Mouse (Mus musculus) megakaryocyte, adult 5-6 weeks (primary cell): Measurements from ENCODE around the gene Orai3. TPM values are rescaled to one million over a fixed set of nuclear protein-coding genes. Genes with fewer than 3 reads are reported as not detected.
"Not testable (repeated sequence)": the region's sequence is repeated elsewhere in the genome, so short reads cannot be mapped to it uniquely, and the experiment has no call there.

Experiments used
- ATAC-seq: 2 replicates; pipeline ENCODE4 v1.8.0; 2016; ENCODE audit warnings: mild to moderate bottlenecking, inconsistent platforms; ENCODE audit not compliant: poor library complexity, severe bottlenecking
- total RNA-seq, 2 experiments: library from RNA; stranded (forward) in 1 of 2; stranded (reverse) in 1 of 2; fragments of 153-499, 151-499 nt in 1 of 2; fragments of 221-1000, 200-1000 nt in 1 of 2; gene quantifications; 2 replicates each; pipeline versions ENCODE4 v1.2.3 to v1.2.4; 2015 to 2017

Gene Orai3
- total RNA-seq (2015), result 30.9 and 33.7 TPM in 2 replicates
- 29.5 and 32.7 TPM in 2 replicates for total RNA-seq (2017)

DNA sequence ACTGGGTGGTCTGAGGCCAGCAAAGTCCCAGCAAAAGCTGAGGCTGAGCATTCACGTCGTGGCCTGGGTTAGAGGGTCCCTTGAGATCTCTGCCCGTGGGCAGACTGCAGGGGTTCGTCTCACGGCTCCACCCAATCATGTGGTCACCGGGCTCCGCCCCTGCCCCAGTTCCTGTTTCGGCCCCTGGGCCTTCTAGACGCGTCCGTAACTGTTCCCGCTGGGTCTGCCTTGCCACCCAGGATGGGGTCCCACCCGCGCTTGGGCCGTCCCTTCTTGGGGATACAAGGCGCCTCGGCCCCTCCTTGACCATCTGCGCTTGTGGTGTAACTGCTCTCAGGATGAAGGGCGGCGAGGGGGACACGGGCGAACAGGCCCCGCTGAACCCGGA, at the start of gene Orai3:
Orai3 (plus strand) TSS at position 165 of the 388 bp plus-strand sequence.
- peak; percentile 83 for ATAC-seq

- ATAC-seq, result no peak
These were observed 44.1 kb upstream of the Orai3 start for GRCm38 (mm10) chr7:127725490-127725889.

GRCm38 (mm10) chr7:127725924-127726323, 43.7 kb upstream of the Orai3 start:
- no peak for ATAC-seq

DNA sequence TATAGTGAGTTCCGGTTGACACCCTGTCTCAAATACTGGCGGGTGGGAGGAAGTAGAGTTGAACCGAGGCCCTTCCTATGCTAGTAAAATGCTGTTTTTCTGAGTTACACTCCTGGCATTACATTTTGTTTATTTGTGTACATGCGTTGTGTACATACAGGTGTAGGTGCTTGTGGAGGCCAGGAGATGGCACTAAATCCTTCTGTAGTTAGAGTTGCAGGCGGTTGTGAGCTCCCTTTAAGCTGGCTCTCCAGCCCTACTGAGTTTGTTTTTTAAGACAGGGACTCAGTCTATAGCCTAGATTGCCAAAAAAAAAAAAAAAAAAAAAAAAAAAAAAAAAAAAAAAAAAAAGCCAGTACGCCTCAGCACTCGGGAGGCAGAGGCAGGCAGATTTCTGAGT, 41.7 kb upstream of the Orai3 start:
- ATAC-seq, result peak; percentile 51

GRCm38 (mm10) chr7:127730170-127730569, 39.4 kb upstream of the Orai3 start:
- ATAC-seq, result no peak

GRCm38 (mm10) chr7:127732066-127732465, 37.5 kb upstream of the Orai3 start, which contains the start of gene Ctf2:
Ctf2 (minus strand) TSS chr7:127732166.
- not testable (repeated sequence) for ATAC-seq

DNA sequence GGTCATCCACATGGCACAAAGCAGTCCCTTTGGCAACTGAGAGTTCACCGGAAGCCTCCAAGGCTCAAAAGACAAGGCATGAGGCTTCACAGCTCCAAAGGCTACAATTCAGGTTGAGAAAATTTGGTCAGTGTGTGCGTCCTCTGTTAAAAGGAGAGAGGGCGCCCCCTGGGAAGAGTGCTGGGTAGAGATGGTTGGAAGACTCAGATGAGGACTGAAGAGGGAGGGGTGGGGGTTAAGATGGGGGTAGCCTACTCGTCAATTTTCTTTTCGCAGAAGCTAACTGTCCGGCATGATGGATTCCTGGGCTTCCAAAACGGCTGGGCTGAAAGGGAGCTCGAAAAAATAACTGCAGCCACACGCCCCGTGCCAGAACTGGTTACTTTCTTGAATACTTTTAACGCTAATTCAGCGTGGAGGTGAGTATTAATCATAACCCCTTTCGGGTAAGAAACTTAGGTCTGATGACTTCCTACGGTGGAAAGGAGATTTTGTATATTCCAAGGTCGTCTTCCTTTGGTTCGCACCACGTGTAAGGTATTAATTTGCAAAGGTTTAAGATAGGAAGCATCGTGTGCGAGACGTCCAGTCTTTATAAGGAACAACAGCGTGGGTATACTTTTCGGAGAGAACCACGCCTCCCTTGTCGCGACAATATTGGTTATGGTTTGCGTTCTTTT, 25.1 kb upstream of the Orai3 start, which contains the start of gene Fbxl19:
Fbxl19 (plus strand) TSS at position 178 of the 680 bp plus-strand sequence.
- no peak for ATAC-seq

GRCm38 (mm10) chr7:127745251-127745651, 24.4 kb upstream of the Orai3 start:
- peak; percentile 86 for ATAC-seq

GRCm38 (mm10) chr7:127745652-127746493, 23.7 kb upstream of the Orai3 start:
- ATAC-seq, result peak; percentile 81

GRCm38 (mm10) chr7:127746494-127747491, 22.8 kb upstream of the Orai3 start:
- no peak for ATAC-seq

DNA sequence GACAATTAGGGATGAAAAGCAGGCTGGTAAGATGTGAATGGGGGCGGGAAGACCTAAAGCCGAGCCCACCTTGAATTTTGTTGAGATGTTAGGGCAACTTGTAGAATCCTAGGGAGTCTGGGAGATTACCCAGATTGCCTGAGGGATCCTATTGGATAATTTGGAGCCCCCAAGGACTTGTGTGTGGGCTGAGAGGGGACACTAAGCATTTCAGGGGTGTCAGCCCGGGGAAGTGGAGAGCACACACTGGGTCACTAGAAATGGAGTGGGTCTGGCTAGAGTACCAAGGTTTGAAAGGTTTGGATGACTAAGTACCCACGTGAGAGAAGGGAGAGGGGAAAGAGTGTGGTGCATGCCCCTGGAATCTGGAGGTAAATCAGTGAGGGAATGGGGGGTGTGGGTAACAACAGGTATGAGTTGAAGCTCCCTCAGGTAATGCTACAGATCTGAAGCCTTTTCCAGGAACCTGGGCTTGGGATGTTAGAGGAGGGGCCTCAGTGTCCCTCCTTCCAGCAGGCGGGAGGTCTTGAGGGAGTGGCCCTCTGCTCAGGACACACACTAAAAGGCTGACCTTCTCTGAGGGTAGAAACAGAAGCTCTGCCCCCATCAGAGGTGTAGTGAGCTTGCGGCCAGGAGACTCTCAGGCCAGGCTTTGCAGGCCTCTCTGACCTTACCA, 21.9 kb upstream of the Orai3 start:
- ATAC-seq, result no peak

DNA sequence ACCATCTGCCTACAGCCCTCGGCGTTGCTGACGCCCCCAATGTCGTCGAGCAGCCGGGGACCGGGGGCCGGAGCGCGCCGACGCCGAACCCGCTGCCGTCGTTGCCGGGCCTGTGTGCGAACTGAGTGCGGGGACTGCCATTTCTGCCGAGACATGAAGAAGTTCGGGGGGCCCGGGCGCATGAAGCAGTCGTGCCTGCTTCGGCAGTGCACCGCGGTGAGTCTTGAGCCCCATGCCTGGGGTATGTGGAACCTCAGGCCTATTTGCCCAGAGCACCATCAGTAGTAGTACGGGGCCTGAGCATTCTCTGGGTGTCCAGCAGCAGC, 21.4 kb upstream of the Orai3 start:
- ATAC-seq, result no peak

DNA sequence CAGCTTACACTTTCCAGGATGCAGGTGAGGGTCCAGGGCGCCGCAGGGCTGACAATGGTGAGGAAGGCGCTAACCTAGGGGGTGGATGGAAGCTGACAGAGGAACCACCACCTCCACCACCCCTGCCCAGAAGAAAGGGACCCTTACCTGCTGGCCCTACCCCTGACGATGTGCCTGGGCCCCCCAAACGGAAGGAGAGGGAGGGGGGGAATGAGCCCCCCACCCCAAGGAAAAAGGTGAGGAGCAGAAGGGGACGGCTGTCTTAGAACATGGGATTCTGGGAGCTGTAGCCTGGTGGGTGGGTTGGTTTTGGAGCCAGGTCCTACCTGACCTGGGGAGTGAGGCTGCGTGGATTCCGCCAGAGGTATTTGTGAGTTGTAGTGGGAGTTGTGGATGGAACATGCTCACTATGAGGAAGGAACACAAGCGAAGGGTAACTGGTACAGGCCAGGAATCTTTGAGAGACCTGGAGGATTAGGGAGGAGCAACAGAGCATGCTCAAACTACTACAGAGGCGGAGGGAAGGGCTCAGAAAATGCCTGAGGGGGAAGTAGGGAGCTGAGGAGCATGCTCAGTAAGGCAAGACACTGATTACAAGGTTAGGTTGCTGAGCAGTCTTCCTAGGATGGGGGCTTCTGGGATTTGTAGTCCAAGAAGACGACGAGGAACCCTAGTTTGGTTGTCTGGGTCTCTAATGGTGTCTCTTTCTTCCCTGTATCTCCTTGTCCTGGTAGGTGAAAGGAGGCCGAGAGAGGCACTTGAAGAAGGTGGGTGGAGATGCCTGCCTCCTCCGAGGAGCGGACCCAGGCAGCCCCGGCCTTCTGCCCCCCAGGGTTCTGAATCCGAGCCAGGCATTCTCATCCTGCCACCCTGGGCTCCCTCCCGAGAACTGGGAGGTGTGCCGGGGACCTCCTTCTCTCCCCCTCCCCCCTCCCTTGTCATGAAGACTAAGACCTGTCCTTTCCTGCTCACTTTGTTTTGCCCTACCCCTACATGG, 19.2 kb upstream of the Orai3 start:
- no peak for ATAC-seq

GRCm38 (mm10) chr7:127751619-127752018, 18.0 kb upstream of the Orai3 start:
- ATAC-seq, result no peak

DNA sequence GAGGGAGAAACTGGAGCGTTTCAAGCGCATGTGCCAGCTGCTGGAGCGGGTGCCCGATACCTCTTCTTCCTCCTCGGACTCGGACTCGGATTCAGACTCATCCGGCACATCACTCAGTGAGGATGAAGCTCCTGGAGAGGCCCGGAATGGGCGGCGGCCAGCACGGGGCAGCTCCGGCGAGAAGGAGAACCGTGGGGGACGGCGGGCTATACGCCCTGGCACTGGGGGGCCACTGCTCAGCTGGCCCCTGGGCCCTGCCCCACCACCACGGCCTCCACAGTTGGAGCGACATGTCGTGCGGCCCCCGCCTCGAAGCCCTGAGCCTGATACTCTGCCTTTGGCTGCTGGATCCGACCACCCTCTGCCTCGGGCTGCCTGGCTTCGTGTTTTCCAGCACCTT, 17.5 kb upstream of the Orai3 start:
- no peak for ATAC-seq

GRCm38 (mm10) chr7:127753158-127753557, 16.5 kb upstream of the Orai3 start:
- no peak for ATAC-seq

DNA sequence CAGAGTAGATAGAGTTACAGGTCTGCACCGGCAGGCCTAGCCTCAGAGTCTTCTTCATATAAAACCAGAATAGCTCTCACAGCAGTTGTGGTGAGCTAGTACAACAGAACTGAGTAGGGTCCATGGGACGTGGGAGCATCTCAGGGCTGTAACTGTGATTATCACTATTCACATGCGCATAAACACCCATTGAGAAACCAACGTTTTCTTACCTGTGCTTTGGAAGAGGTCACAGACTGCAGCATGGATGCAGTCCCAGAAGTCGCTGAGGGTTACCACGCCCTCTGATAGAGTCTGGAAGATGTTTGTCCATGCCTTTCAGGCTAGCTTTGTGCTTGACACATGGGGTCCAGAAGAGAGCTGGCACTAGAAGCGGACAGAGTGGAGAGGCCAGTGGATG, 15.9 kb upstream of the Orai3 start:
- ATAC-seq, result no peak

DNA sequence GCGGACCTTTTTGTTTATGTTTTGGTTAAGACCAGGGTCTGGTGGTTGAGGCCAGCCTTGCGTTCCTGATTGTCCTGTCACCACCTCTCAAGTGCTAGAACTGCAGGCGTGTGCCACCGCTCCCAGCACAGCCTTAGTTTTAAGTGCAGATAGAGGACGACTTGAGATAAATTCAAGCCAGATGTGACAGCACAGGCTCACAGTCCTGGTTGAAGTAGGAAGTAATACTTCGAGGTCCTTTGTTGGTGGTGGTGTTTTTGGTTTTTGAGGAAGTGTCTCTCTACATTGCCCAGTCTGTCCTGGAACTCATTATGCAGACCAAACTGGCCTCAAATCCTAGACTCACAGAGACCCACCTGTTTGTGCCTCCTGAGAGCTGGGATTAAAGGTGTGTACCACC, 9.9 kb upstream of the Orai3 start:
- ATAC-seq, result peak; percentile 74

GRCm38 (mm10) chr7:127760478-127760877, 9.1 kb upstream of the Orai3 start:
- no peak for ATAC-seq
